Mouse (Mus musculus) fibroblast of lung, adult 2 months (primary cell): Measurements from ENCODE around the gene Ranbp3l.

ENCODE experiments used
- DNase-seq: peaks from one replicate; pipeline ENCODE4 v3.0.0-alpha.2; 2011; ENCODE audit warnings: low read depth

The Ranbp3l gene

GRCm38 (mm10) chr15:9070912-9071555 is 103.3 kb downstream of the Ranbp3l start, which contains the start of gene Nadk2:
Gene Nadk2, plus strand, starts transcription at chr15:9071260.
- peak; percentile 95 for DNase-seq

- no peak for DNase-seq
Observed at GRCm38 (mm10) chr15:9071556-9072544, 104.1 kb downstream of the Ranbp3l start.

- no peak for DNase-seq
Observed at GRCm38 (mm10) chr15:9072630-9073029, 104.9 kb downstream of the Ranbp3l start.

GRCm38 (mm10) chr15:9073067-9073608 is 105.4 kb downstream of the Ranbp3l start:
- DNase-seq = no peak

- DNase-seq = no peak
Observed at GRCm38 (mm10) chr15:9073684-9074083, 105.9 kb downstream of the Ranbp3l start.

GRCm38 (mm10) chr15:9074139-9074538 is 106.4 kb downstream of the Ranbp3l start:
- DNase-seq = no peak

GRCm38 (mm10) chr15:9074671-9075070 is 106.9 kb downstream of the Ranbp3l start:
- DNase-seq = no peak

- no peak for DNase-seq
Observed at GRCm38 (mm10) chr15:9075608-9076200, 108.0 kb downstream of the Ranbp3l start.

- no peak for DNase-seq
Observed at GRCm38 (mm10) chr15:9078481-9079300, 110.9 kb downstream of the Ranbp3l start.

GRCm38 (mm10) chr15:9079626-9080025 is 111.9 kb downstream of the Ranbp3l start:
- DNase-seq = no peak

- no peak for DNase-seq
Observed at GRCm38 (mm10) chr15:9080206-9080605, 112.5 kb downstream of the Ranbp3l start.

- no peak for DNase-seq
Observed at GRCm38 (mm10) chr15:9081294-9081693, 113.5 kb downstream of the Ranbp3l start.

- DNase-seq = no peak
Observed at GRCm38 (mm10) chr15:9082753-9083152, 115.0 kb downstream of the Ranbp3l start.

GRCm38 (mm10) chr15:9086813-9087212 is 119.1 kb downstream of the Ranbp3l start:
- DNase-seq = no peak

- DNase-seq = no peak
Observed at GRCm38 (mm10) chr15:9087421-9087820, 119.7 kb downstream of the Ranbp3l start.

- no peak for DNase-seq
Observed at GRCm38 (mm10) chr15:9087895-9088682, 120.3 kb downstream of the Ranbp3l start.

GRCm38 (mm10) chr15:9088683-9089072 is 120.9 kb downstream of the Ranbp3l start:
- no peak for DNase-seq

GRCm38 (mm10) chr15:9089136-9089720 is 121.5 kb downstream of the Ranbp3l start:
- no peak for DNase-seq

- DNase-seq = no peak
Observed at GRCm38 (mm10) chr15:9090662-9091061, 122.9 kb downstream of the Ranbp3l start.
